Mouse (Mus musculus): ENCODE data around the gene Zfp2.

The Zfp2 gene

DNA sequence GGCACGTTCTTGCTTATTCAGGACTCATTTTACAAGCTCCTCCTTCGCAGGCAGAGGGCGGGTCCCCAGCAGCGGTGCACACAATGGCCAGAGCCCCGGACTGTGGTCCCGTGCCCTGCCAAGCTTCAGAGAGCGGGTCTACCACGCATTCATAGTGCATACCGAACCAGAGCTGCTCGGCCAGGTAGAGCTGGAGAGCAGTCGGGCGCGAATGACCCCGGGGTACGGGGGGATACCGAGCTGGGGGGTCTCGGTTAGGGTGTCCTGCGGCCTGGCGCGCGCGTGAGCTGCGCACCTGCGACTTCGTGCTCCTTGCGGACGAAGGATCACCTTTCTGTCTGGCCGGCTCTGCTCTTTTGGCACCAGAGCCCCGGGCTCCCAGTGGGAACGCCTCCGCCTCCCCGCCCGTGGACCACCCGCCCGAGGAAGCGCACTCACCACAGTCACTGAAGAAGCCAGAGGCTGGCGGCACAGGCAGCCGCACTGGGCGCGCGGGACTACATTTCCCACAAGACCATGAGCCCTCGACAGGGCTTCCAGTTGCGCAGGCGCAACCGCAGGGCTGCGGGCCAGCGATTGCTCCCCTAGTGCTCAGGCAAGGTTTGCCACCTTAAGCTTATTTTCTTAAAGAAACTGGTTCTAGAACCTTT, at the start of gene Zfp2:
Gene Zfp2, minus strand, starts transcription at position 495 of the 650 bp plus-strand sequence.
- DNase-seq (ENCODE audit: low spot score in 2 of 2) = peak; percentile 41 to 85

DNA sequence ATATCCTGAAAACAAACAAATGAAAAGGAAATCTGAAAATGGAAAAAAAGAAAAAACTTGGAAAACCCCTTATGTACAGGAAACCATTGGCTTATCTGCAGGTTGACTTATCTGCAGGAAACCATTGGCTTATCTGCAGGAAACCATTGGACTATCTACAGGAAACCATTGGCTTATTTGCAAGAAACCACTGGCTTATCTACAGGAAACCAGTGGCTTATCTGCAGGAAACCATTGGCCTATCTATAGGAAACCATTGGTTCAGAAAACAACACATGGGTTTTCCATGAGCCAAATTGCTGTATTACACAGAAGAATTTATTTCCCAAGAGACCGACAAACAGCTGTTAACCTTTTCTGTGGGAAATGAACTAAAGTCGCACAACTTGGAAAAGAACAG, 48.9 kb upstream of the Zfp2 start:
- DNase-seq (ENCODE audit: low spot score in 2 of 2) = no peak

DNA sequence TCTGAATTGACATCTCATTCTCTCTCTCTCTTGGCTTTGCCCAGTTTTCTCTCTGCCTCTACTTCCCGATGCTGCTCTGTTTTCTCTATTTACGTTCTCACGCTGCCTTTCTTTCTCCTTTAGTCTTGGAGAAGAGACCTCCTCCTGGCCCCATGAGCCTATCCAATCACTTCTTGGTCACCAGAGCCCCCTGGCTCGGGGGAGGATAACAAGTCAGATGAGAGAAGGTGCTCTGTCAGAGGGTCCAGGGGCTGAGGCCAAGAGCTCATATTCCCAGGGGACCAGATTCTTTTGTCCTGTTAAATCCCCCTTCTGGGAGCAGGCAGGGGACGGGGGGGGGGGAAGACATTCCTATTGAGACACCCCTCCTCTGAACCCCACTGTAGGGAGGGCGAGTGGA, 37.7 kb upstream of the Zfp2 start, which contains the start of gene Prop1:
Gene Prop1, minus strand, starts transcription at position 101 of the 400 bp plus-strand sequence.
- no peak for DNase-seq (ENCODE audit: low spot score in 2 of 2)

DNA sequence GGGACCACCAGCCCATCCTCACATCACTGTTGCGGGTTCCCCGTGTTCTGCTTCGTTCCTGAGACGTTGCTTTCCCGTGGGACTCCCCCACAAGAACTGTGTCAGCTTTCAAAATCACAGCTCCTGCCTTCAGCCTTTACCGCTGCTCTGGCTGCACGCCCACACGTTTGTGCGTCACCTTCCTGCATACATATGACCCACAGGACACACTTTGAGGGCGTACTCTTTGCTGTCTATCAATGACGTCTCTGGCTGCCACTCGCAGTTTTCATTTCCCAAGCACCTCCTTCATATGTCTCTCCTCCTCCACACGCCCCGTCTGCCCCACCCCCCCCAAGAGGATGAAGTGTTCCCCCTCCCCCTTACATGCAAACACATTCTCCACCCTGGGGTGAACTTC, 36.3 kb upstream of the Zfp2 start:
- DNase-seq (ENCODE audit: low spot score in 2 of 2) = no peak

DNA sequence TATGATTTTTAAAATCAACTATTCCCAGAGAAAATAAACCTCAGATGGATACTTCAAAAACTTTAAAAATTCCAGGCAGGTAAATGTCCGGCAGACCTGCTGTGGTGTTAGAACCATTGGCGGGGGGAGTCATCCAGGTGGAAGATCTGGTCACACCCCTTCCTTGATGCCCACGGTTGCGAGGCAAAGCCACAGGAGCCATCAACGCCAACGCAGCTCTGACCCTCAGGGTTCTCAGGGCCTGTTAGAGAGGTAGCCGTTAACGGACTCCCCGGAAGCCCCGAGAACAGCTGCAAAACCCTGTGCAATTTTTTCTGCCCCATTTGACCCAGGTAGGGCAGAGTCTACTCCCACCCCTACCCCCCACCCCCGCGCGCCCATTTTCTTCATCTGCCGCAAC, 27.5 kb upstream of the Zfp2 start, which contains the start of gene 4933414I15Rik:
Gene 4933414I15Rik, minus strand, starts transcription at position 260 of the 400 bp plus-strand sequence.
- no peak for DNase-seq (ENCODE audit: low spot score in 2 of 2)

DNA sequence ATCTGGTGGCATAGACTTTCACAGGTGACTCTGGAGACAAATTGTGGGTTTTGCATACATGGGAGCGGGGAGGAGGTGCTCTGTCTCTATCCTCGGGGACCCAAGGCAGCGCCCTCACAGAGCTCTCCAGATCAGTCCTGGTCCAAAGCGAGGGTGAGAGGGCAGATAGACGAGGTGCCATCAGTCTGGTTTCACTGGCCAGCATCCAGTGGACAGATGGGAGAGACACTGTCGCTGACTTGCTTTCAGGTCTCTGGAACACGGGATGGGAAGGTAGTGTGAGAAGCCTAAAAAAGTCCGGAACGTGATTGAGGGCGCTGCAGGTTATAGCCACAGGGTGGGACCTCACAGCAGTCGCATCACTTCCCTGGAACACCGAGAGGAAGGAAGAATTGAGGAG, 26.4 kb upstream of the Zfp2 start:
- DNase-seq (ENCODE audit: low spot score in 2 of 2) = no peak

DNA sequence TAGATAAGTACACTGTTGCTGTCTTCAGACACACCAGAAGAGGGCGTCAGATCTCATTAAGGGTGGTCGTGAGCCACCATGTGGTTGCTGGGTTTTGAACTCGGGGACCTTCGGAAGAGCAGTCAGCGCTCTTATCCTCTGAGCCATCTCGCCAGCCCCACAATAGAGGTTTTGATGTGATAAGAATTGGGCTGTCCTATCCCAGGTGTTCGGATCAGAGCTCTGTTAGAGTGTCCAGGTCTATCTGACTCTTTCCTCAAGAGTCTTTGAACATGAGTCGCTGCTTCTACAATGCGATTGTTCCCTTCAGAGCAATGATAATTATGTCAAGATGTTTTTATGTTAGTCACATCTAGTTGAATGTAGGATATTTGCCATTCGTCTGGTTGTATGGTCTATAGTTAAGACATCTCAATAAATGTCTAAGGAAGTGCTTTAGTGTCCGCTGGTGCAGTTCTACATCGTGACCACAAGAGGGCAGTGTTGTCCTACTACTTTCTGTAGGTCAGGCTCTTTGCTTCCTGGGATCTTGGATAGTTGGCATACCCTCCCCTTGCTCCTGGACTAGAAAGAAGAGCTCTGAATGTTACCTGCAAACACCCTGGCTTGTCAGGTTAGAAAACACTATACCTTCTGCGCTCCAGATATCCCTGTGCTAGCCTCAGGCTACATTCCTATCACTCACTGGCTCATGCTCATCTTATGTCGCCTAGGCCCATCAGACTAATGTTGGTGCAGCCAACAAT, 23.8 kb upstream of the Zfp2 start:
- no peak for DNase-seq (ENCODE audit: low spot score in 2 of 2)

DNA sequence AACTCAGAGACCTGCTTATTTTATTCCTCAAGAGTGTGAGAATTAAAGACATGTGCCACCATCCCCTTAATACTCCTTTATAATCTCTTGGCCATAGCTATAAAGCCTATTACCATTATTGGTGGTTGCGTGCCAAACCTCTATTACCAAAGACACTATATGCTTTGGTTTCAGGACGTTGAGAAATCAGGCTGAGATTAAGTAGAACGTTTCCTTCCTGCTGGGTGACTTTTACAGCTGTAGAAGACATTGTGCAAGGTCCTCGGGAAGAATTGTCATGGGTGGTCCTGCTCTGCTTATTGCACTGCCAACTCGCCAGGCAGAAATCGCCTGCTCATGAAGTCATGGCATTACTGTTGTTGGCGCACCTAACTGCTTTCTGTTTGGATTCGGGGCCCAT, 22.5 kb upstream of the Zfp2 start:
- DNase-seq (ENCODE audit: low spot score in 2 of 2) = no peak

DNA sequence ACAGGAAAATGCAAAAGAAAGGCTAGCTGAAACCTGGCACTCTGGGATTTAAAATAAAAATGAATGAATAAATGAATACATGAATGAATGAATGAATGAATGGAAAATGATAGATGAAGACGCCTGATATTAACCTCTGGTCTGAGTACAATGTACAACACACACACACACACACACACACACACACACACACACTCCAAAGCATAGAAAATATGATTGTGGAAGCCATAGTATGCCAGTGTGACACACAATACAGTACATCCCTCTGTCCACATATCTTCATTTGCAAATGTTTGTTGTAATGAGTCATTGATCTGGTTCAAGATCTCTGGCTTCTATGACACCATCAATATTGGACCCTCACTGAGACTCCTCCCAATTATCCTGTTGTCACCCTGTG, 16.1 kb upstream of the Zfp2 start:
- DNase-seq (ENCODE audit: low spot score in 2 of 2) = no peak

DNA sequence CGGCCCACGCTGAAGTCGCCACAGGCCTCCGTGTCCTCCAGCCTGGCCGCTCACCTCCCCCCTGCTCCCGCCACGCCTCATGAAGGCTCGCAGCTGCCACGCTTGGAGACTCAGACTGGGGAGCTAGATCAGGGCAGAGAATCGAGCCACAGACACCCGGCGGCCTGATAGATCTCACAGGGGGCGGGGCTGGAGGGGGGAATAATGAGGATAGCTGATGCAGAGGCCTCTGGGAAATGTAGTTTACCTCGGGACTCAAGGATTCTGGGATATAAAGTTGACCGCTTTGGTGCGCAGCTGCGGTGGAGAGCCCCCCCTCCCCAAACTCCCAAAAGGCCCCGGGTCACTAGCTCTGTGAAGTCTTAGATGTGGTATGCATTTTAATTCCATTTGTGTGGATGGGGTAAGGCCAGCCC, 15.5 kb upstream of the Zfp2 start, which contains the start of gene Zfp354b:
Gene Zfp354b, minus strand, starts transcription at position 183 of the 416 bp plus-strand sequence.
- peak; percentile 7 to 63 for DNase-seq (ENCODE audit: low spot score in 2 of 2)

DNA sequence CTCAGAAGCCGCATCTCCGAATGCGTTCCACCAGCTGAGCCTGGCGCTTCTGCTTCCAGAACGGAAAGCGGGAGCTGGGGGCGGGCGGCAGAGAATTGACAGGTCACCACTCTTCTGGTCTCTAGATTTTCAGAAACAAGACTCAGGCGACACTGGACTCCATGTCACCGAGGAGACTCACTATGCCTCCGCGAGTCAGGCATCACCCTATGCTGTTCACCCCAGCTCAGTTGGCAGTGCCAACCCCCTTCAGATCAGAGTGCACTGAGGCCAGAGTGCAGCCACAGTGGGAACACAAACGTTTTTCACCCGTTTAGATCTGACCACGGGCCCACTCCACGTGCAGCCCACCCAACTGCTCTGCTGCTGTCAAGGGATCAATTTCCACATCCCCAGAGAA, 15.1 kb upstream of the Zfp2 start:
- DNase-seq (ENCODE audit: low spot score in 2 of 2) = no peak

DNA sequence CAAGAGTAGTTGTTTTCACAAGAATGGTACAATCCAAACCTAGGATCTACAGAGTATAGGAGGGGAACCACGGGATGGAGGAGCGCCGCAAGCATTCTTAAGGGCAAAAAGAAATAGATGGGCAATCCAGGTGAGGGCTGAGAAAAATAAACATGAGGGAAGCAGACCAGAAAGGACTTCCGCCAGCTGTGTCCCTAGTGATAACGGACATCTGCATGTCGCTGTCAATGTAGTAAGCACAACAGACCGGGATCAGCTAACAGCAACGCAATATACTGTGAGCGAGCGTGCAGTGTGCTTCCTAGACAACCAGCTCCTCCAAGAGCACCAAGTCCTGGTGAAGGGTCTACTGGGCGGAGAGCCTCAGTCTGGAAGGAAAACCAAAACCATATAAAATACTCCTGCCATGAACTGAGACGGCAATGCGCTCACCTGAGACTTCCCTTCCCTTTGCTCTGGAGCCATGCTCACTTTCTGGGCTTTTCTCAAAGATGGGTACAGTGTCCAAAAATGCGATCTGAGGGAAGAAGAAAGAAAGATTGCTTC, 14.6 kb upstream of the Zfp2 start:
- no peak for DNase-seq (ENCODE audit: low spot score in 2 of 2)

DNA sequence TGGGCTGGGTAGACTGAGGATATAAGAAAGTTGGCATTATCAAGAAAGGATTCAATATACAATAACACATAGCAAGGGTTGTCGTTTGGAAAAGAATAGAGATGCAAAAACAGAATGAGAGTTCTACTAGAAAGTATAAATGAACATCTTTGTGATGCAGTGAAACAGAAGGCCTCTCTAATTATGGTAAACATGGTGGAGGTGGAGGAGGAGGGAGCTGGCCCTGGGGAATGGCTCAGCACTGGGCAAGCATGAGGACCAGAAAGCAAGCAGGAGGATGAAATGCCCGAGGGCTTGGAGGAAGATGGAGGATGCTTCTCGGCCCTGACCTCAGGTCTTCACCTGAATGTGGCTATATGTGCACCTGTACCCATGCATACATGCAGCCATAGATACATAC, 1.5 kb downstream of the Zfp2 start:
- DNase-seq (ENCODE audit: low spot score in 2 of 2) = no peak

DNA sequence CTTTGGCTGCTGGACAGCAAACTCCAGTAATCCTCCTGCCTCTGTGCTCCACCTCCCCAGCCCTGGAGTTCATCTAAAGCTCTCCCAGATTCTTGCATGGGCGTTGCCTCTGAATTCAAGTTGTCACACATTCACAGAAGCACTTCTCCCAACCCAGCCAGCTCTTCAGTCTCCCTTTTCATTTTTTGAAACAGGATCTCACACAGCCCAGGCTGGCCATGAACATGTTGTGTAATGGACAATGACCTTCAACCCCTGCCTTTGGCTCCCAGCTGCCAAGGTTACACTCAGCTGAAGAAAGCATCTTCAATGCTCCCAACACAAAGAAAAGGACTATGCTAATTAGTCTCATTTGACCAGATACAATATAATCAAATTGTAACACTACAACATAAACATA, 2.7 kb downstream of the Zfp2 start:
- no peak for DNase-seq (ENCODE audit: low spot score in 2 of 2)

DNA sequence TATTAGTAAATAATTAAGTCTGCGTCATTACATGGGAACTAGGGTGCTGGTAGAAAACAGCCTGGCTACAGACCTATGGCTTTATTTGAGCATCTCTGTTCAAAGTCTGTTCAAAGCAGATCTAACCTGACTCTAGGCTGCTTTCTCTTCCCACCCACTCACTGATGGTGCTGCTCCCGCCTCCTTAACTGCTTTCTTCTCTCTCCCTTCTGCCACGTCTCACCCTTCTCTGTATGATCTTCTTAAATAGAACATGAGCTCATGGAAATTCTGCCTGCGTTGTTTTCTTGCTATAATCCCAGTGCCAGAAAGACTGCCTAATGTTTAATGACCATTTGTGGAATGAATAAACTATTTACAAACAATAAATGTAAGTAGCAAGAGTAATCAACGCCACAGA, 7.8 kb downstream of the Zfp2 start:
- no peak for DNase-seq (ENCODE audit: low spot score in 2 of 2)

DNA sequence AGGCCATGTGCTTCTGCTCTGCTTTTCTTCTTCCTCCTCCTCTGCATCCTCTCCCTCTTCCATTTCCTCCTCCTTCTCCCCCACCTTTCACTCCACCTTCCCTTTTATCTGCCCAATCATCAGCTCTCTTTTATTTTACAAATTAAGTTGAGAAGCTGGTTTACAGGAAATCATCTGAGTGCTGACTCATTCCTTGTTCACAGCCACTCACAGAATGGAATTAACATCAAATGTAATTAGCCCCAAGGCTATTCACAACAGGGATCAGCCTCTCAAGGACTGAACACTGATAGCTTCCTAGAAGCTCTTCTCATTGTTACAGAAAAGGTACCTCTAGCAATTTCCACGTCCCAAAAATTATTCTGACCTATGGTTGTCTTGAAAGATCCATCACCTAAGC, 18.6 kb downstream of the Zfp2 start:
- no peak for DNase-seq (ENCODE audit: low spot score in 2 of 2)

DNA sequence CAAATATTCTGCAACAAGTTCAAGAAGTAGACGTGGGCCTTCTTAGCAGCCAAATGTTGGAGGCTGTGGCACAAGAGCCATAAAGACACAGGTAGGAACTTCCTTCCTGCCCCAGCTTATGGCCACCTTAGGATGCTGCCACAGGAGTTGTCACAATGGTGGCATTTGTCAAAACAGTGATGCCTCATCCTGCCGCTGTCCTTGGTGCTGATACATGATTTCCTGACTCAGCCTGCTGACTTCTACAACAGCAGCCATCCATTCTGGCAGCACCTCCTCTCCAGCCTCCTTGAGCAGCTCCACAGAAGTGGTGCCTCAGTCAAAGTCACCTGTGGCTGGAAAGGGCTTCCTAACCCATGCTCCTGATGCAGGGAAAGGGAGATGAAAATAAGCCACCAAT, 23.5 kb downstream of the Zfp2 start:
- DNase-seq (ENCODE audit: low spot score in 2 of 2) = peak in 1 of 2 experiments; percentile 41

DNA sequence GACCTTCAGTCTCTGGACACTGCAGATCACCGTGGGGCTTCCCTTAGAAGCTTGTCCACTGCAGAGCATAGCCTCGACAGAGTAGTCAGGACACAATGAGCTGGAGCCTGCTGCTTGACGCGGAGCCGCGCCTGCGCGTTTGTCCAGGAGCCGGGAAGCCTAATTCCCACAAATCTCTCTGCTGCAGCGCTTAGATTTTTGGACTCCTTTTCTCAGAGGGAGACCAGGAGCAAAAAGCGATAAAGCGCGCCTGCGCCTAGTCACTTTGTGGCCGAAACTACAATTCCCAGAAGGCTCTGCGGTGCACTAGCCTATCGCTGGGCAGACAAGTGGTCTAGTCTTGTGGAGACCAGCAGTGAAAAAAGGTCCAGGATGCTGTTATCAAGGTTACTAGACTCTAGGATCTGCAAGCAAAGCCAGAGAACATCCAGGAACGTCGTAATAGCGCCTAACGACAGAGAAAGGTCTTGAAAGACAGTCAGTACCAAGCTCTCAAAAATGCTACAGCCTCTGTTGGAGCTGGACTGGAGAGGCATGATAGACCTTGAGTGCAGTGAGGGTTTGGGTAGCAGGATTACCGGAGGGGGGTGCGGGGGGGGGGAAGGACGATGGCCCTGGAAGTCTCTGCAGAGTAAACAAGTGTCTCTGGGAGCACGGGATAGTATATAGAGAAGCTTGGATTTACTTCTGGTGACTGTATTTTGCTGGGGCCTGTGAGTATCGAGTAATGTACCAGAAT, 28.4 kb downstream of the Zfp2 start, which contains the start of gene Zfp454:
Gene Zfp454, minus strand, starts transcription at position 262 of the 739 bp plus-strand sequence.
- peak in 1 of 2 experiments; percentile 43 for DNase-seq (ENCODE audit: low spot score in 2 of 2)

DNA sequence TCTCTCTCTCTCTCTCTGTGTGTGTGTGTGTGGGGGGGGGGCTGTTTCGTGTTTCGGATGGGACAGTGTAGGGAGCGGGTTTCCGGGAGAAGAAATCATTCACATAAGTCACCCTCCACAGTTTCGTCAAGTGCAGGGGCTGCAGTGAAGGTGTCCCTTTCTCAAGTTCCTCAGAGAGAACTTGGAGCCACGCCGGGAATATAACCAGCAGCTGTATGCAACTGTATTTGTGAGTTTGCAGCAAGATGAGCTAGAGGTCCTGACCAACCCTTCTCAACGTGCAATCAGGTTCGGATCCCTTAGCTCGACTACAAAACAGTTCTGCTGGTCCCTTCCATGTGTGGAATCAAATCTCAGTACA, 29.1 kb downstream of the Zfp2 start:
- DNase-seq (ENCODE audit: low spot score in 2 of 2) = no peak

DNA sequence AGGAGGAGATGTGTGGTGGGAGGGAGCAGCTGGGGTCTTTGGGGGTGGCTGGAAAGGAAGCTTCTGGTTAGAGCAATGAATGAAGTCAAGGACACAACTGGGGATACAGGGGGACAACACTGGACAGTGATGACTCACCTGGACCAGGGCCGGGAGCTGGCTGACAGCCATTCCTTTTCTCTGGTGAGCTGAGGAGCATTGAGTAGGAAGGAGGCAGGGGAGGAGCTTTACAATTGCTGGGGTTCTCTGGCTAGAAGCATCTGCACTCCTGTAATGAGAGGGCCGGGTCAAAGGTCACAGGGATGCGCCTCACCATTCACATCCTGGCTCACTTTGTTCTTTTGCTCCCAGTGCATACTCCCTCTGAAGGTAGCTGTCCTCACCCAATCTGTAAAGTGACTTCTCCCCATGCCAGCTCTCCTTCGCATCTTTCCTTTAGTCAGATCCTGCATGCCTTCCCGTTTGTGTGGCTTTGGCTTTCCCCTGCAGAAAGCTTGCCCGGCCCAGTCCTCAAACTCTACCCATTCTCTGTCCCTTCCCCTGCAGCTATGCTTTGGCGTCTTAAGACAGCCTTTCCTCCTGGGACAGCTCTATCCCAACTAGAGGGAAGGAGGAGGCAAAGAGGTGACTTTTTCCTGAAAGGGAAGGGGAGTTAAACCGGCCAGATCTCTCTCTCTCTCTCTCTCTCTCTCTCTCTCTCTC, 29.6 kb downstream of the Zfp2 start:
- no peak for DNase-seq (ENCODE audit: low spot score in 2 of 2)

DNA sequence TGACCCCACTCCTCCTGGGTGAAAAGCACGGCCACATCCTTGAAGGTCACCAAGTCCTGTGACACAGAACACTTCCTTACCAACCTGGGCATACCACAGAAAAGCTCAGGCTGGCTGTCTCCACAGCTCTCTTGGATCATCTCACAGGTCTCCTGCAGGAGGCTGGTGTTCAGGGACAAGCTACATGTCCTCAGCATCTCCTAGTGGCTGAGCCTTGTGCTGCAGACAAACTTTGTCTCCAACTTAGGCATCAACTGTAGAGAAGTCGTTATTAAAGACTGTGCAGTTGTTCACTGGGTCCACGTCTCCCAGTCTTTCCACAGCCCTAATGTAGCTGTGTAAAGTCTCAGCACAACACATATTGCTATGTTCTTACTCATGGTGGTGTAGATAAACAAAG, 32.2 kb downstream of the Zfp2 start:
- peak in 1 of 2 experiments; percentile 17 for DNase-seq (ENCODE audit: low spot score in 2 of 2)

DNA sequence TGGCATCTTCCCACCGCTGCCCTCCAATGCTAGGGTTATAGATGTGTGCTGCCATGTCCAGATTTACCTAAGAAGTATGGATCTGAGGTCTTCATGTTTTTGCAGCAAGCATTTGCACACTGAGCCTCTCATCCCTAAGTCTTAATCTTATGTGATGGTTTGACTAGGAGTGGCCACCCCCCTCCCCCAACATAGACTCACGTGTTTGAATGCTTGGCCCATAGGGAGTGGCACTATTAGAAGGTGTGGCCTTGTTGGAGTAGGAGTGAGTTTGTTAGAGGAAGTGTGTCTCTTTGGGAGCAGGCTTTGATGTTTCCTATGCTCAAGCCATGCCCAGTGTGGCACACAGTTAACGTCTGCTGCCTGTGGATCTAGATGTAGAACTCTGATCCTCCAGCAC, 37.3 kb downstream of the Zfp2 start:
- DNase-seq (ENCODE audit: low spot score in 2 of 2) = no peak

All from spleen, postnatal 10 days (tissue).